Mouse (Mus musculus): ENCODE measurements around the gene Iqsec1. TPM values are rescaled to one million over a fixed set of nuclear protein-coding genes. Genes with fewer than 3 reads are reported as not detected.

Iqsec1 gene
- polyA plus RNA-seq, 1 experiment = 46.1 TPM

DNA sequence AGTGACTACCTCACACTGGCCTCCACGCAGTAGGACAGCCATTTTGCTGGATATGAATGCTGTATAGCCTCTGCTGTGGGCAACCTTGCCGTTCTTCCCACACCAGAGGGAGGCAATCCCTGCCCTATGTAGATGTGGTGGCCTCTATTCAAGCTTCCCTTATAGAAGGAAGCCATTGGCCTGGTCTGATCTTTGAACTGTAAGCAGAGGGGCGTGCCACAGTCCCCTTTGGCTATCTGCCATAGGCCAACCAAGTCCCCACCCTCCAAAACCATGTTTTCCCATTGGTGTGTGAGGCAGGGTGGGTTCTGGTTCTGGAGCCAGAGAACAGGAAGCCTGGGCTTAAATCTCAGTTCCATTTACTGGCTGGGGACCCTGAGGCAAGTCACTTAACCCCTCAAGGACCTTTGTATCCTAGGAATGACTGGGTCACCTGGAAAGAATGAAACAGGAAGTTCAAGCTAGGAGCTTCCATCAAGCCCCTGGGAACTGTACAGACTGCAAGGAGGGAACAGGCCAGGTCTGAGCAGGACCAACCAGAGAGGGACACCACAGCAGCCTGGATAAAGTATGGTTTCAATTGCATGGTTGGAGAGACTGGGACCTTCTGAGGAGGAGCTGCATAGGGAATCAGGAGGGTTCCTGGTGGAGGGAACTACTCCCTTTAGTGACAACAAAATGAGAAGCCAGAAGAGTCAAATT, 304.5 kb downstream of the Iqsec1 start:
- Histone ChIP-seq H3K27ac (ENCODE audit: insufficient read depth, low read depth, low read length) (no peak overlapping the region), H3K4me3 (ENCODE audit: low read depth, low read length) (no peak overlapping the region), H3K27me3 (ENCODE audit: control insufficient read depth, insufficient read depth, low read length) (no peaks in the 10 kb centered on the region), H3K36me3 (ENCODE audit: control insufficient read depth, insufficient read depth, low read length) (peaks cover 4% of the 10 kb centered on the region; the same call in 1 of the 2 replicates), H3K4me1 (ENCODE audit: control insufficient read depth, insufficient read depth, insufficient read length, low read length) (peaks cover 8% of the 10 kb centered on the region)
- WGBS = 25% methylated on average over 3 of the region's 3 CpGs
- TF ChIP-seq CTCF (IDR thresholded peaks at IDR 0.05; ENCODE audit: extremely low read depth, insufficient read length, insufficient replicate concordance, low read depth, low read length) (no peak), POLR2A (IDR thresholded peaks at IDR 0.05; ENCODE audit: low read depth, low read length) (no peak)

DNA sequence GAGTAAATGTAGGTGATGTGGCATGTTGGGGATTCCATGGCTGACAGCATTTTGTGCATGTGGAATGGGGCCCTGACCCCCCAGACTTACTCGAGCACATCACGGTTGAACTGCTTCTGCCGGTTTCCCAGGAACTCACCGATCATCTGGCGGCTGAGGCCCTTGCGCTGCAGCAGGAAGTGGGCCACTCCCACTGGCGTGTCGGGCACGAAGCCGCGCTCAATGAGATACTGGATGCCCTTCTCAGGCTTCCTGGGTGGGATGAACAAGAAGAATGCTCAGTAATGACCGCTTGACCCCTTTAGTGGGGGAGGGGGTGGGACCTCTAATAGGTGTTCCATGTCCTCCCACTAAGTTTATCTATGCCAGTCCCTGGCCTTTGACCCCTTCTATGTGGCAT, 308.1 kb downstream of the Iqsec1 start:
- Histone ChIP-seq H3K4me3 (ENCODE audit: low read depth, low read length) (no peak overlapping the region), H3K36me3 (ENCODE audit: control insufficient read depth, insufficient read depth, low read length) (peaks cover 7% of the 10 kb centered on the region), H3K27ac (ENCODE audit: insufficient read depth, low read depth, low read length) (no peak overlapping the region), H3K27me3 (ENCODE audit: control insufficient read depth, insufficient read depth, low read length) (no peaks in the 10 kb centered on the region), H3K4me1 (ENCODE audit: control insufficient read depth, insufficient read depth, insufficient read length, low read length) (peaks cover 8% of the 10 kb centered on the region)
- 79% methylated on average over 12 of the region's 12 CpGs for WGBS
- TF ChIP-seq CTCF (IDR thresholded peaks at IDR 0.05; ENCODE audit: extremely low read depth, insufficient read length, insufficient replicate concordance, low read depth, low read length) = no peak
- no peak for TF ChIP-seq POLR2A (IDR thresholded peaks at IDR 0.05; ENCODE audit: low read depth, low read length)

DNA sequence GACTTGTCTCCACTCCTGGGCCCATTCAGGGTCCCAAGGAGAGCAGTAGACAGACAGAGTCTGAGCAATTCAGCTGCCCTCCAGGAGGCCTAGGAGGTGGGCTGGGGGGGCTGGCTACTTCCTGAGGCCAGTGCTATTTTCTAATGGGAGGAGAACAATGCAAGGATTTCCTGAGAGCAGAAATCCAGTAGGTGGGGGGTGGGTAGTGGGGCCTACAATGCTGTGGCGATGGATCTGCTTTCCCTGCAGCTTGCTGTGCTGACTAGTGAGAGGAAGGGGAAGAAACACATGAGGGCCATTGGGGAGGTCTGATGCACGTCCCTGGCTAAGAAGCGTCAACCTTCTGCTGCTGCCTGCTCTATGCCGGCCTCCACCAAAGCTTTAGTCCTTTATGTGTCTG, 309.7 kb downstream of the Iqsec1 start:
- H3K27ac ChIP-seq (ENCODE audit: insufficient read depth, low read depth, low read length) = no peak overlapping the region
- H3K4me1 ChIP-seq (ENCODE audit: control insufficient read depth, insufficient read depth, insufficient read length, low read length) = peaks cover 3% of the 10 kb centered on the region
- 84% methylated on average over 4 of the region's 4 CpGs for WGBS
- no peak overlapping the region for H3K4me3 ChIP-seq (ENCODE audit: low read depth, low read length)
- peaks cover 9% of the 10 kb centered on the region for H3K36me3 ChIP-seq (ENCODE audit: control insufficient read depth, insufficient read depth, low read length)
- no peak for TF ChIP-seq POLR2A (IDR thresholded peaks at IDR 0.05; ENCODE audit: low read depth, low read length)
- TF ChIP-seq CTCF (IDR thresholded peaks at IDR 0.05; ENCODE audit: extremely low read depth, insufficient read length, insufficient replicate concordance, low read depth, low read length) = no peak
- H3K27me3 ChIP-seq (ENCODE audit: control insufficient read depth, insufficient read depth, low read length) = no peaks in the 10 kb centered on the region

DNA sequence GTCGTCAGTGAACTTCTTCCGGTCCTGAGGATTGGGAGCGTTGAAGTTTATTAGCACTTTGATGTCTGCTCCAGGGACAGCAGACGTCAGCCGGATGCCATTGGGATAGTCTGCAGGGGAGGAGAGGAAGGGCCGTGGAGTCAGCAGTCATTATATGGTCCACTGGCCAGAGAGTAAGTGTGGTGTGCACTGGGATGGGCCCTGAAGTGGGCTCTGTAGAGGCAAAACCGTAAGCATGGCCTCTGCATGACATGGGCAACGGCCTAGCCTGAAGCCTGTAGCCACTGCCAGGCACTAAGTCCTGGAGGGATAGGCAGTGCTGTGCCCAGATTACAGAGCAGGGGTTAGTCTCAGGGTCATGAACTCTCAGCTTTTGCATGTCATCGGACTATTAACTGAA, 319.8 kb downstream of the Iqsec1 start:
- Histone ChIP-seq H3K27ac (ENCODE audit: insufficient read depth, low read depth, low read length) (no peak overlapping the region), H3K4me3 (ENCODE audit: low read depth, low read length) (no peak overlapping the region), H3K36me3 (ENCODE audit: control insufficient read depth, insufficient read depth, low read length) (peaks cover 12% of the 10 kb centered on the region), H3K4me1 (ENCODE audit: control insufficient read depth, insufficient read depth, insufficient read length, low read length) (0 out of 2 replicates have a peak, but pooled peaks cover 3% of the 10 kb centered on the region), H3K27me3 (ENCODE audit: control insufficient read depth, insufficient read depth, low read length) (no peaks in the 10 kb centered on the region)
- TF ChIP-seq CTCF (IDR thresholded peaks at IDR 0.05; ENCODE audit: extremely low read depth, insufficient read length, insufficient replicate concordance, low read depth, low read length) (no peak), POLR2A (IDR thresholded peaks at IDR 0.05; ENCODE audit: low read depth, low read length) (no peak)
- 93% methylated on average over 9 of the region's 9 CpGs for WGBS

DNA sequence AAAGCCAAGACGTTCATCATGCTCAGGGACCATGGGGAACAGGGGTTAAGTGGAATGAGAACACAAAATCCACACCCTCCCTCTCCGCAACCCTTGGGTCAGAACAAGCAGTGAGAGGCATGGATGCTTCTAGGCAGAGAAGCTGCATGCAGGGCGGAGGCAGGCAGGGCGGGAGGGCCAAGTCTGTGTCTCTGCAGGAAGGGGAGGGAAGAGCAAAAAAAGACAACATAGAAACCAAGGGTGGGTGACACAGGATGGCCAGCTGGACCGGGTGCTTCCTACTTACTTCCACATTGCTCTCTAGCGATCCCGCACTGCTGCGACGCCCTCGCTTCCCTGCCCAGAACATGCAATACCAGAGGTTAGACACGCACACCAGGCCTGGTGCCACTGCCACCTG, 324.7 kb downstream of the Iqsec1 start:
- peaks cover 7% of the 10 kb centered on the region for H3K36me3 ChIP-seq (ENCODE audit: control insufficient read depth, insufficient read depth, low read length)
- TF ChIP-seq POLR2A (IDR thresholded peaks at IDR 0.05; ENCODE audit: low read depth, low read length) = no peak
- TF ChIP-seq CTCF (IDR thresholded peaks at IDR 0.05; ENCODE audit: extremely low read depth, insufficient read length, insufficient replicate concordance, low read depth, low read length) = no peak
- H3K4me3 ChIP-seq (ENCODE audit: low read depth, low read length) = no peak overlapping the region
- H3K27ac ChIP-seq (ENCODE audit: insufficient read depth, low read depth, low read length) = no peak overlapping the region
- no peaks in the 10 kb centered on the region for H3K27me3 ChIP-seq (ENCODE audit: control insufficient read depth, insufficient read depth, low read length)
- H3K4me1 ChIP-seq (ENCODE audit: control insufficient read depth, insufficient read depth, insufficient read length, low read length) = no peaks in the 10 kb centered on the region
- 84% methylated on average over 11 of the region's 11 CpGs for WGBS

DNA sequence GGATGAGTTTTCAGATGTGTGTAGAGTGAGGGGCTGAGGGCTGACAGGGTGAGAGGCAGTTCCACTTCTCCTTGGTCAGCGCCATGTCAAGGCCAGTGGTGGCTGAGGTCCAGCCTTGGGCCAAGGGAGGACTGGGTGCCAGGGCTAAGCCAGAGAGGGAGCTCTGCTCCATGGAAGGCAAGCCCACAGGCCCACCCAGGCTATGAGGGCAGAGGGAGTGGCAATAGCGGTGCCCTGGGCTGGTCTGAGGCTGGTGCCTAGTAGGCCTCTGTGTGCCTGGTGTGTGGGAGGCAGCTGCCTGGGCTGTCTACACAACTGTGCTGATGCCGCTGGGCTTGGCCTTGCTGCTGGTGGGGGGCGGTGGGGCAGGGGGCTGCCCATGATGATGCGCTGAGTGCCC, 326.3 kb downstream of the Iqsec1 start:
- WGBS = over 99% methylated on average over 5 of the region's 5 CpGs

DNA sequence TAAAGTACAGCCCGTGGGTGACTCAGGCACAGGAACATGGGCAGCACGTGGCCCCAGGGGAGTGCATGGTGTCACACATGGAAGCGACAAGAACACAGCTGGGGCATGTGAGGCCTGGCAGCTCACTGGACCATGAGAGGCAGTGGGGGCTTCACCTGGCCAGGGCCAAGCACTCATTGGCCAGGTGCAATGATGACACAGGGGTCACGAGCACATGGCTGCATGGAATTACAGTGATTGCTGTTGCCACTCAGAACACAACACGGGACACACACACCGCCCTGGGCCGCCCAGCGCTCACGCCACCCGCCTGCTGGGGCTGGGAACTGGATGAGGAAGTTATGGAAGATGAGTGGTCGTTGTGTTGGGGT, 327.5 kb downstream of the Iqsec1 start:
- H3K4me1 ChIP-seq (ENCODE audit: control insufficient read depth, insufficient read depth, insufficient read length, low read length) = no peaks in the 10 kb centered on the region
- H3K36me3 ChIP-seq (ENCODE audit: control insufficient read depth, insufficient read depth, low read length) = peaks cover 4% of the 10 kb centered on the region; the same call in 1 of the 2 replicates
- H3K27ac ChIP-seq (ENCODE audit: insufficient read depth, low read depth, low read length) = no peak overlapping the region
- TF ChIP-seq POLR2A (IDR thresholded peaks at IDR 0.05; ENCODE audit: low read depth, low read length) = no peak
- no peak for TF ChIP-seq CTCF (IDR thresholded peaks at IDR 0.05; ENCODE audit: extremely low read depth, insufficient read length, insufficient replicate concordance, low read depth, low read length)
- WGBS = 87% methylated on average over 11 of the region's 11 CpGs
- H3K27me3 ChIP-seq (ENCODE audit: control insufficient read depth, insufficient read depth, low read length) = no peaks in the 10 kb centered on the region
- H3K4me3 ChIP-seq (ENCODE audit: low read depth, low read length) = no peak overlapping the region

More for the DNA sequence above, 326.3 kb downstream of the Iqsec1 start:
- H3K27me3 ChIP-seq (ENCODE audit: control insufficient read depth, insufficient read depth, low read length) = no peaks in the 10 kb centered on the region
- no peak overlapping the region for H3K27ac ChIP-seq (ENCODE audit: insufficient read depth, low read depth, low read length)
- peaks cover 5% of the 10 kb centered on the region; the same call in 1 of the 2 replicates for H3K36me3 ChIP-seq (ENCODE audit: control insufficient read depth, insufficient read depth, low read length)
- TF ChIP-seq POLR2A (IDR thresholded peaks at IDR 0.05; ENCODE audit: low read depth, low read length) = no peak
- H3K4me3 ChIP-seq (ENCODE audit: low read depth, low read length) = no peak overlapping the region
- H3K4me1 ChIP-seq (ENCODE audit: control insufficient read depth, insufficient read depth, insufficient read length, low read length) = no peaks in the 10 kb centered on the region
